Mouse (Mus musculus) forebrain, embryonic 10.5 days (tissue): ENCODE measurements around the gene Tbxas1. TPM values are rescaled to one million over a fixed set of nuclear protein-coding genes. Genes with fewer than 3 reads are reported as not detected.

Source experiments
- DNase-seq: peaks from one replicate; pipeline ENCODE4 v3.0.0-alpha.2; 2017; ENCODE audit warnings: low spot score; ENCODE audit errors: extremely low spot score
- H3K27ac ChIP-seq: fragments of 300-500 bp; sonication (generic); 2 replicates; pipeline ENCODE4 v1.5.1; 2016; ENCODE audit warnings: mild to moderate bottlenecking
- H3K27me3 ChIP-seq: fragments of 300-500 bp; sonication (generic); 2 replicates; pipeline ENCODE4 v1.6.1; 2016; ENCODE audit warnings: mild to moderate bottlenecking; ENCODE audit not compliant: poor library complexity, severe bottlenecking
- H3K36me3 ChIP-seq: fragments of 300-500 bp; sonication (generic); replicated peaks from 2 replicates; pipeline ENCODE4 v1.6.1; 2016; ENCODE audit warnings: mild to moderate bottlenecking, moderate library complexity
- H3K4me1 ChIP-seq: fragments of 300-500 bp; sonication (generic); 2 replicates; pipeline ENCODE4 v1.6.1; 2016
- H3K4me3 ChIP-seq: fragments of 300-500 bp; sonication (generic); 2 replicates; pipeline ENCODE4 v1.5.1; 2016; ENCODE audit warnings: mild to moderate bottlenecking, moderate library complexity
- H3K9me3 ChIP-seq: fragments of 300-500 bp; sonication (generic); 2 replicates; pipeline ENCODE4 v1.6.1; 2016; ENCODE audit warnings: mild to moderate bottlenecking, moderate library complexity
- WGBS: fragments of 180-500 bp; shearing (Covaris S2); methylation state at CpG from one replicate; pipeline ENCODE4 v1.1.7; 2016; 5-methylcytosine and 5-hydroxymethylcytosine counted together
- polyA plus RNA-seq: library from polyadenylated mRNA; unstranded; fragments of >200 nt; fragmentation: Nextera tagmentation; extraction: Ambion mirVana; gene quantifications from 2 replicates; pipeline ENCODE4 v1.2.1, GENCODE M21; 2016

The Tbxas1 gene
- polyA plus RNA-seq, 1 experiment from 2014 or later, result 0.98 TPM

GRCm38 (mm10) chr6:39004003-39004473 lies 128.8 kb downstream of the Tbxas1 start:
- H3K36me3 ChIP-seq, result no peaks in the 10 kb centered on the region
- no peak for DNase-seq
- no peaks in the 10 kb centered on the region for H3K9me3 ChIP-seq
- H3K4me1 ChIP-seq, result peaks cover 24% of the 10 kb centered on the region
- 87% methylated on average over 12 of the region's 12 CpGs for WGBS
- H3K4me3 ChIP-seq, result no peak overlapping the region
- H3K27me3 ChIP-seq, result no peaks in the 10 kb centered on the region
- H3K27ac ChIP-seq, result no peak overlapping the region

GRCm38 (mm10) chr6:39005267-39005944 lies 130.2 kb downstream of the Tbxas1 start:
- H3K36me3 ChIP-seq, result no peaks in the 10 kb centered on the region
- no peak overlapping the region for H3K4me3 ChIP-seq
- H3K27ac ChIP-seq, result 0 out of 2 replicates have a peak overlapping the region, but pooled peaks have one; percentile 3
- no peaks in the 10 kb centered on the region for H3K27me3 ChIP-seq
- H3K4me1 ChIP-seq, result peaks cover 24% of the 10 kb centered on the region
- H3K9me3 ChIP-seq, result no peaks in the 10 kb centered on the region
- DNase-seq, result no peak
- WGBS, result 92% methylated on average over 20 of the region's 20 CpGs

DNA sequence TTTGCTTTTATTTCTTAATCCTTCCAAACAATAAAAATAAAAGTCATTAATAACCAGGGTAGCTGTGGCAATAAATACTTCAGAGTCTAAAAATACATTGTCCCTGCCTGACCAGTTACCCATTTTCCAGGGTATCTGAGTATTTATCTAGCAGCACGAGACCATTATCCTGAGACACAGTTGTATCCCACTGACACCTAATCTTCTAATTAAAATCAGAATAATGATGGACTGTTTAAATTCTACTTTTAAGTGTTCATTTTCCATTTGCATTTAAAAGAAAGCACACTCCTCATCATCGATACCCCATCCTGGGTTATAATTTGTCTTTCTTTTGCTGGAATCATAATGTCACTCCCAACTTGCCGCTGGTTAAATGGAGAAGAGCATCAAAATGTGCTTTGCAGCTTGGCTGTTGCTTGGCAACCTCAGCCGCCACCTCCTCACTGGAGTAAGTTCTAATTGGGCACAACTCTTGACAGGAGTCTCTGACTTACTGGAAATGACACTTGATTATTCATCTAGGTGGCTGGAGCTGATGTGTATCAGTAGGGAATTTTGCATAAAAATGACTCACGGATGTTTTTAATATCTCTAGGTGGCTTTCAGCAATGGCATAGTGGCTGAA lies 130.9 kb downstream of the Tbxas1 start:
- Histone ChIP-seq H3K4me3 (no peak overlapping the region), H3K27me3 (no peaks in the 10 kb centered on the region), H3K27ac (no peak overlapping the region), H3K4me1 (peaks cover 24% of the 10 kb centered on the region), H3K36me3 (no peaks in the 10 kb centered on the region), H3K9me3 (no peaks in the 10 kb centered on the region)
- DNase-seq, result no peak
- WGBS, result 65% methylated on average over 5 of the region's 5 CpGs

GRCm38 (mm10) chr6:39007223-39007622 lies 132.0 kb downstream of the Tbxas1 start:
- H3K4me1 ChIP-seq, result peaks cover 24% of the 10 kb centered on the region
- no peaks in the 10 kb centered on the region for H3K27me3 ChIP-seq
- no peaks in the 10 kb centered on the region for H3K9me3 ChIP-seq
- 77% methylated on average over 5 of the region's 5 CpGs for WGBS
- no peak overlapping the region for H3K27ac ChIP-seq
- DNase-seq, result no peak
- H3K4me3 ChIP-seq, result no peak overlapping the region
- H3K36me3 ChIP-seq, result no peaks in the 10 kb centered on the region

- H3K4me3 ChIP-seq, result no peak overlapping the region
- H3K27me3 ChIP-seq, result no peaks in the 10 kb centered on the region
- DNase-seq, result no peak
- H3K9me3 ChIP-seq, result peaks cover 5% of the 10 kb centered on the region
- H3K4me1 ChIP-seq, result peaks cover 24% of the 10 kb centered on the region
- no peak overlapping the region for H3K27ac ChIP-seq
- 85% methylated on average over 4 of the region's 4 CpGs for WGBS
- H3K36me3 ChIP-seq, result no peaks in the 10 kb centered on the region
Observed at GRCm38 (mm10) chr6:39008116-39008515, 132.9 kb downstream of the Tbxas1 start.

GRCm38 (mm10) chr6:39013034-39013832 lies 138.0 kb downstream of the Tbxas1 start:
- Histone ChIP-seq H3K4me1 (no peaks in the 10 kb centered on the region), H3K9me3 (peaks cover 5% of the 10 kb centered on the region), H3K27ac (no peak overlapping the region), H3K4me3 (no peak overlapping the region), H3K27me3 (no peaks in the 10 kb centered on the region), H3K36me3 (no peaks in the 10 kb centered on the region)
- no peak for DNase-seq
- 89% methylated on average over 10 of the region's 10 CpGs for WGBS

DNA sequence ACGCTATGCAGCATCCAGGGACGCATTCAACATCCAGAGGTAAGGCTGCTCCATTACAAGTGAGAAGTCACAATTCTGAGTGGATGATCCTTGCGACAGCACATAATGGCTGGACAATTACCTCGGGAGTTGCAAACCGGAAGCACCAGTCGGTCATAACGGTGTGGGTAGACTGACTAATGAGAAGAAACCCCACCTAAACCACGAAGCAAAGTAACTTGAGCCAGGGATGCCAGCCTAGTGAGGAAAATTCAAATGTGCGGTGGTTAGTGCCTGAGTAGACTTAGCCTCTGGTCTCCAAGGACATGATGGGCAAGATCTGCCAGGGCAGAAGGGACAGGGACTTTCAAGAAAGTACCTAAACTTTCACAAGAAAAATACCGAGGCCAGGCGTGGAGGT lies 142.7 kb downstream of the Tbxas1 start:
- Histone ChIP-seq H3K27ac (no peak overlapping the region), H3K4me3 (no peak overlapping the region), H3K9me3 (peaks cover 5% of the 10 kb centered on the region), H3K36me3 (no peaks in the 10 kb centered on the region), H3K4me1 (no peaks in the 10 kb centered on the region), H3K27me3 (no peaks in the 10 kb centered on the region)
- DNase-seq, result no peak
- WGBS, result 94% methylated on average over 11 of the region's 11 CpGs

GRCm38 (mm10) chr6:39018805-39019204 lies 143.6 kb downstream of the Tbxas1 start:
- Histone ChIP-seq H3K36me3 (no peaks in the 10 kb centered on the region), H3K4me3 (no peak overlapping the region), H3K27ac (no peak overlapping the region), H3K9me3 (0 out of 2 replicates have a peak, but pooled peaks cover 2% of the 10 kb centered on the region), H3K4me1 (no peaks in the 10 kb centered on the region), H3K27me3 (no peaks in the 10 kb centered on the region)
- WGBS, result 76% methylated on average over 7 of the region's 7 CpGs
- no peak for DNase-seq

- DNase-seq, result no peak
- Histone ChIP-seq H3K36me3 (no peaks in the 10 kb centered on the region), H3K4me1 (no peaks in the 10 kb centered on the region), H3K27me3 (no peaks in the 10 kb centered on the region), H3K27ac (no peak overlapping the region), H3K4me3 (no peak overlapping the region), H3K9me3 (0 out of 2 replicates have a peak, but pooled peaks cover 2% of the 10 kb centered on the region)
- 91% methylated on average over 5 of the region's 5 CpGs for WGBS
Observed at GRCm38 (mm10) chr6:39019219-39019618, 144.0 kb downstream of the Tbxas1 start.

DNA sequence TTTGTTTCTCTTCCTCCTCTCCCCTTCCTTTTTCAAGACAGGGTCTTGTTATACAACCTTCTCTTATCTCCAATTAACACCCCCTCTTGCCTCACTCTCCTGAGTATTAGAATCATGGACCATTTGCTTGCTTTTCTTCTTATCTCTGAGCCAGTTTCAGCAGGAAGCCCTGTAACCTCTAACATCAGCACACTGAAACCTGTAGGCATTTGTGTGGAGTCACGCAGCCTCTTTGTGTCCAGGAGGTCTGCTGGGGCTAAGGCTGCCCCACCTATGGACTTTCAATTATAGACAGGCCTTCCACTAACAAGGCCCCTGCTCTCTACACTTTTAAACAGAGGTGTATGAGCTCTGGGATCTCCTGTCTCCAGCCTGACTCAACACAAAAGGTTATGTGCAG lies 146.7 kb downstream of the Tbxas1 start:
- no peak overlapping the region for H3K4me3 ChIP-seq
- H3K4me1 ChIP-seq, result peaks cover 6% of the 10 kb centered on the region; the same call in 1 of the 2 replicates
- DNase-seq, result no peak
- no peaks in the 10 kb centered on the region for H3K27me3 ChIP-seq
- no peaks in the 10 kb centered on the region for H3K36me3 ChIP-seq
- H3K27ac ChIP-seq, result no peak overlapping the region
- 0 out of 2 replicates have a peak, but pooled peaks cover 2% of the 10 kb centered on the region for H3K9me3 ChIP-seq
- WGBS, result 73% methylated on average over 1 of the region's 1 CpGs

DNA sequence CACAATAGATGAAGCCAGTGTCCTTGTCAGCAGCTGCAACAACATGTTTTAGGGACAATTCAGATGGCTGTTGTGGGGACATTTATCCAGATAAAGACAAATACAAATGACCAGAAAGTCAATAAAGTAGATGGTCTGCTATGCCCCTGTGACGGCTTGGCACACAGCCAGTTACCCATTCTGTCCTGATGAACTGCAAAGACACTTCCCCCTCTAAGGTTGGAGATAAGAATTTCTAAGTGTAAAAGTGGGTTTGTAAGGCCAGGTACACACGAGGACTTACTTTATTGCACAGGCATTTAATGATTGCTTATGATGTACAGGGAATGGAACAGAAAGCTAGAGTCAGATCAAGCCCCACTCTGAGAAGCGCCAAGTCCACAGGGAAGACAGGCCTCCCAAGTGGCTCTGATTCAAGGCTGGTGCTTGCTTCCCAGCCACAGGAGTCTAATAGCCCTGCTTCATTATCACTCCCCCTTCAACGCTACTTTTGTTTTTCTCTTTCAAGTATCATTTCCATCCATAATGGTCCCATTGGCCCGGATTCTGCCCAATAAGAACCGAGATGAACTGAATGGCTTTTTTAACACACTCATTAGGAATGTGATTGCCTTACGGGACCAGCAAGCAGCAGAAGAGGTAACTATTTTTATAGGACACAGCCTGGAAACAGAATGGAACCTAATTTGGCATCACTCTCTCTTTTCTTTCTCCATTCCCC lies 147.4 kb downstream of the Tbxas1 start:
- H3K36me3 ChIP-seq, result no peaks in the 10 kb centered on the region
- H3K27ac ChIP-seq, result no peak overlapping the region
- H3K4me3 ChIP-seq, result no peak overlapping the region
- WGBS, result 86% methylated on average over 7 of the region's 7 CpGs
- peaks cover 6% of the 10 kb centered on the region; the same call in 1 of the 2 replicates for H3K4me1 ChIP-seq
- no peak for DNase-seq
- no peaks in the 10 kb centered on the region for H3K27me3 ChIP-seq
- 0 out of 2 replicates have a peak, but pooled peaks cover 2% of the 10 kb centered on the region for H3K9me3 ChIP-seq

GRCm38 (mm10) chr6:39024631-39025030 lies 149.4 kb downstream of the Tbxas1 start:
- H3K4me3 ChIP-seq, result no peak overlapping the region
- peaks cover 6% of the 10 kb centered on the region; the same call in 1 of the 2 replicates for H3K4me1 ChIP-seq
- no peaks in the 10 kb centered on the region for H3K9me3 ChIP-seq
- H3K27me3 ChIP-seq, result 0 out of 2 replicates have a peak, but pooled peaks cover 3% of the 10 kb centered on the region
- DNase-seq, result no peak
- H3K27ac ChIP-seq, result no peak overlapping the region
- 75% methylated on average over 4 of the region's 4 CpGs for WGBS
- H3K36me3 ChIP-seq, result no peaks in the 10 kb centered on the region
